Mouse (Mus musculus): Measurements from ENCODE around the gene 1700021F05Rik.
A peak's percentile ranks its signal among the peaks of the same experiment; 100 is the strongest.

The 1700021F05Rik gene

DNA sequence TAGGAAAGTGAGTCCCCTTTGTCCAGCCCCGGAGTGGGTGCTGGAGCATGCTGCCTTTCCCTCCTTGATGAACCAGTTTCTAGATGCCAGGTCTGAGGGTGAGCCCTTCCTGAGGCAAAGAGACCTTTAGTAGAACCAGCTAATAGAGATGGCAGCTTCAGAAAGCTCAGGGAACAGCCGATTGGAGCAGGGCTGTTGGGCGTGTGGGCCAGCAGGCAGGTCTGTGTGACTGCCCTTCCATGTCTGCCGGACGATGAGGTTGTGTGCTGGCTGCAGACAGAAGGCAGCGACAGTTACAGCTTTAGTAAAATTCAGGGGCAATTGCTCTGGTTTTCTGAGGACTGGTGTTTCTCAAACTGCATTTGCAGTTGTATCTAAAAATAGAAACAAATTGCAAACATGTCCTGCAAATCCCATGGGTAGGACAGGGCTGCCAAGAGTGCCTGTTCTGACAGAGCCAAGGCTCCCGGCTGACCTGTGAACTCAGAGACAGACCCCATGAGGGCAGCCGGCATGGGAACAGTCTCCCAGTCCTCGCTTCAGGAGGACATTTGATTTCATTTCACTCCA, 57.3 kb downstream of the 1700021F05Rik start:
- DNase-seq (ENCODE audit: low spot score in 2 of 2), result no peak

DNA sequence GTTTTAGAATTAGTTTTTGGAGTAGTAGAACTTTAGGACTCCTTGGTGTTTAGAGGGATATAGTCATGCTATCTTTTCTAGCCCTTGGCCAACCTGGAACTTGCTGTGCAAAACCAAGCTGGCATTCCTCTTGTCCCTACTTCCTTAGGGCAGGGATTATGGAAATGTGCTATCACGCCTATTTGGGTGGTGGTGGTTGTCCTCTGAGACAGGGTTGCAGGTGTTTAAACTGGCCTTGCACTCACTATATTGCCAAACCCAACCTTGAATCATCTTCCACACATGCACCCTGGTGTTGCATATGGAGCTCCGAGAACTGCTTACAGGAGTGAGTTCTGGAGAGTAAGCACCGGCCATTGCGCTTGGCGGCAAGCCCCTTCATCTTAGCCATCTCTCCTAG, 58.8 kb downstream of the 1700021F05Rik start:
- DNase-seq (ENCODE audit: low spot score in 2 of 2), result no peak

DNA sequence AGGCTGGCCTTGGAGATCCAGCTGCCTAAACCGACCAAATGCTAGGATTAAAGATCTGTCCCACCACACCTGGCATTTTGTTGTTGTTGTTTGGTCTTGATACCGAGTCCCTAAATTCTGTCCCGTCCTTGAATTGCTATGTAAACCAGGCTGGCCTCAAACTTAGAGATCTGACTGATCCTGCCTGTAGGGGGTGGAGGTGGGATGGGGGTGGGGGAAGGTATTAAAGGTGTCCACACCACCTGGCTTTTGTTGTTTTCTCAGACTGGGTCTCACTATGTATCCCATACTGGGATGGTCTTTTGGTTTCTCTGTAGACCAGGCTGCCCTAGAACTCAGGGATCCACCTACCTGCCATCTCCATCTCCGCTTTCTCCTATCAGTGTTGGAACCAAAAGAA, 59.6 kb downstream of the 1700021F05Rik start:
- DNase-seq (ENCODE audit: low spot score in 2 of 2), result no peak

DNA sequence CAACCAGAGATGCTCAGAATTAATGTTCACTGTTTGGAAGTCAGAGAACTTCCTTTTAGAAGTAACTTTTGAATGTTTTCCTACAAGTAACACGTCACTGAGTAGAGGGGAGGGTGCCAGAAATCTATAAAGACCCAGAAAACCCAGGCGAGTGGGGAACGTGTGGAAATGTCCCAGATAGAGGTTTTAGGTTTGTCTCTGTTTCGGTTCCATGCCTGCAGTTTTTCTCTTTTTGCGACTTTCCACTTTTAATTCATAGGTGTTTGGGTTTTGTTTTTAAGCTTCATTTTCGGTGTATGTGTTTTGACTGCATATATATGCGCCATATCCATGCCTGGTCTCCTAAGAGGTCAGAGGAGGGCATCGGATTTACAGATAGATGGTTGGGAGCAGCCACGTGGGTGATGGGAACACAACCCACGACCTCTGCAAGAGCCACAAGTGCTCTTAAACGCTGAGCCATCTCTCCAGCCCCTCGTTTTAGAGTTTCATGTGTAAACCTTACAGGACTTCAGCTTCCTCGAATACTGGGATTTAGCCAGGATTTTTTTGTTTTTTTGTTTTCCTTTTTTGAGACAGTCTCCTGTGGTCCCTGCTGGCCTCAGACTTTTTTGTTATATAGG, 60.5 kb downstream of the 1700021F05Rik start:
- no peak for DNase-seq (ENCODE audit: low spot score in 2 of 2)

DNA sequence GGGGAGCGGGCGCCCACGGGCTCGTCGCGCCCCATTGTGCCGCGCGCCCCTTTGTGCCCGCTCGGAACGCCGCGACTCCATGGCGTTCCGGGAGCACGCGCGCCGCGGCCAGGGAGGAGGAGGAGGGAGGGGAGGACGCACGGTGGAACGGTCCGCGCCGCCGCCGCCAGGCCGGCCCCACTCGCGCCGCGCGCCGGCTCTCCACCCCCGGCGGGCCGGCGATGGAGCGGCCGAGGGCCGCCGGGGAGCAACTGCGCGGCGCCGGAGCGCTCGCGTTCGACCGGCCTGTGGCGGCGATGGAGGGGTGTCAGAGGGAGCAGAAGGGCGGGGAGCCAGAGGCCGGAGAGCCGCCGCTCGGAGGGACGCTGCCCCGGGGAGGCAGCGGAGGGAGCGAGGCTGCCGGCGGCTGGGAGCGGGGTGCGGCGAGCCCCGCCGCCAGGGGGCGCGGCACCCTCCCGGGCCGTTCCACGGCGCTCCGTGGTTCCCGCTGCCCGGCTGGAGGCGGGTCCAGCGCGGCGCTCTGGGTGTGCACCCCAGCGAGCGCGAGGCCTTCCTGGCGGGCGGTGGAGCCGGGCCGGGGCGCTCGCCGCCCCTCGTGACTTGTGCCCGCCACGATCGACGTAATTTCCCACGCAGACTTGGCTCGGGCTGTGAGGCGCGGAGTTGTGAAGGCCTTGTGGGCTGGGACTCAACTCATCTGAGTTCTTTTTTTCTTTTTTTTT, 61.2 kb downstream of the 1700021F05Rik start:
- peak; percentile 79 to 82 for DNase-seq (ENCODE audit: low spot score in 2 of 2)

DNA sequence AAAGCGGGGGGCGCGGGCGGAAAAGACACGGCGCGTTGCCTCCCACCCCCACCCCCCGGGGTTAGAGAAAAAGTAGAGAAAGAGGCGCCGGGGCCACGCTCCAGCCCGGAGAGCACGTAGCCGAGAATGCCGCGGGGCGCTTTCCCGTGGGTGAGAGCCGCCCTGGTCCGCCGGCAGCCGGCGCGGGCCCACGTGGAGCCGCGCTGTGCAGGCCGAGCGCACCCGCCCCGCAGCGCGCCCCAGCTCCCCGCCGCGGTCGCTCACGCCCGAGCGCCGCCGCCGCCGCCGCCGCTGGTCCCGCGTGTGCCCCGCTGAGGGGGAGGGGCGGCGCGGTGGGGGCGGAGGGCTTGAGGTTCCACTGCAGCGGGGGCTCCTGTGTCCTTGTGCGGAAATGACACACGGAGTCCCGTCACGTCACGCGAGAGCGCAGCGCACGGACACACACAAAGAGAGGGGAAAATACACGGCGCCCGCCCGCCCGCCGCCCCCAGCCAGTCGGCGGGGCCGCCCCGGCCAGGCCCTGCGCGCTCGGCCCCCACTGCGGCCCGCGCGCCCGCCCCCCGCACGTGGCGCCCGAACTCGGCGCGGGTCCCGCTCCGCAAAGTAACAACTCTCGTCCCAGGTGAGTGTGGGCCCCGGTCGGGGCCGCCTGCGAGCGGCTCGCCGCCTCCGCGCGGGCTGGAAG, 61.9 kb downstream of the 1700021F05Rik start, which contains the start of gene Bend3:
Gene Bend3, plus strand, starts transcription at position 81 of the 685 bp plus-strand sequence.
- peak; percentile 82 to 87 for DNase-seq (ENCODE audit: low spot score in 2 of 2)

DNA sequence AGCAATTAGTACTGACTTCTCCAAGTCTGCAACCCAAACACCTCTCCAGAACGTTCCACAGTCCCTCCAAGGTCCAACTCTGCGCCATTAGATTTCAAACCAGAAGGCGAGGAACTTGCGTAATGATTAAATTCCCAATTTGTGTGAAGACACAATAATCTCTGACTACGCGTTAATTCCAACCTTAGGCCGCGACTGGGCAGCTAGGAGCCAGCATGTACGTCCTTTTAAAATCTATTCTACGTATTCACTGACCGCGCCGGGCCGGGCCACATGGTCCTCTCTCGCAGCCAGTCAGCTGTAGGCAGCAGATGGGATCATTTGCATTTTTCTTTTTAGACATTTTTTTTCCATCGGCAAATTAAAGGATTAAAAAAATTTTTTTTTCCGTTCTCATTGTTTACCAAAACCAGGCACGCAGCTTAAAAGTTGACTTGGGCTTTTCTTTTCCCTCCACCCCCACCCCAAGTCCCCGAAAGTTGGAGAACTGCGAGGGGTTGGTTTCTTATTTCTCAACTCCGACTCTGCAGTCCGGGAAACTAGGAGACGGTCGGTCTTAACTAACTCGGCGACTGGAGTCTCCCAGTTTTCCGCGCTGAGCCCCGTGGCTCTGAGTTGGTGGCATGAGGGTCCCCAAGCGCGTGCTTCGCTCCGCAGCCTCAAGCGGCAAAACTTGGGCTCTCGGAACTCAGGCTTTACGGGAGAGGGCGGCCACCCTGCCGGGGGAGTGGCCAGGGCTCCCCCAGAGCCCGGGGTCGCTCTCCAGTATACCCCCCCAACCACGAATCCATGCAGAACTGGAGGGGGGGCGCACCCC, 62.7 kb downstream of the 1700021F05Rik start:
- peak; percentile 71 to 78 for DNase-seq (ENCODE audit: low spot score in 2 of 2)

DNA sequence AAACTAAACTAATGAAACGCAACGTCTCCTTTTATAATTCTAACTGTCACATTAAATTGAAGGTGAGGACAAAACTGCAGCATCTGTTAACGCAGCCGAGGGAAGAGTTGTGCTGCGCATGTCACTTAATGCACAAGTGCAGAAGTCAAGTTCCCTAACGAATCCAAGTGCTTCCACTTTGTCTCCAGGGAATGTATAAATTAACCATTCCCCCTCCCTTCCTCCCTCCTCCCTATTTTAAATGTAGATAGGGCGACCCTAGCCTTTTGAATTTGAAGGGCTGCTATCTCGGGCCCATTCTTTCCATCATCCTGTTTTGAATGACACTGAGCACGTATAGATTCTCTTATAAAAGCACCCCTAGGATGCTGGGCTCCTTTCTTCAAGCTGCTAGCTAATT, 63.3 kb downstream of the 1700021F05Rik start:
- no peak for DNase-seq (ENCODE audit: low spot score in 2 of 2)

DNA sequence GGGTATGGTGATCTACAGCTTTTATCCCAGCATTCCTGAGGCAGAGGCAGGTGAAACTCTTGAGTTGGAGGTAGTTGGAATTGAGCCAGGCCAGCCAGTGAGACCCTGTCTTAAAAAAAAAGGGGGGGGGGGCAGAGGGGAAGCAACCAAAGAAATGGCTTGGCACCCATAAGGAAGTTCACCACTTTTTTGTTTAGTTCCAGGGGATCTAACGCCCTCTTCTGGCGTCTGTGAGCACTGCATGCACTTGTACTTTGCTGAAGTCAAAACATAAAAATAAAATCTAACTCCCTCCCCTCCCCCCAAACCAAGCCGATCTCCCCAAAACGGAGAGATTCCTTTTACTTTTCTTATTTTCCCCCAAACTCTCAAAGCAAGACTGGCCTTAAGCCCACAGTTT, 65.4 kb downstream of the 1700021F05Rik start:
- no peak for DNase-seq (ENCODE audit: low spot score in 2 of 2)
